ENCODE assay signal across 8 mouse cellular contexts in the genomic region with DNA sequence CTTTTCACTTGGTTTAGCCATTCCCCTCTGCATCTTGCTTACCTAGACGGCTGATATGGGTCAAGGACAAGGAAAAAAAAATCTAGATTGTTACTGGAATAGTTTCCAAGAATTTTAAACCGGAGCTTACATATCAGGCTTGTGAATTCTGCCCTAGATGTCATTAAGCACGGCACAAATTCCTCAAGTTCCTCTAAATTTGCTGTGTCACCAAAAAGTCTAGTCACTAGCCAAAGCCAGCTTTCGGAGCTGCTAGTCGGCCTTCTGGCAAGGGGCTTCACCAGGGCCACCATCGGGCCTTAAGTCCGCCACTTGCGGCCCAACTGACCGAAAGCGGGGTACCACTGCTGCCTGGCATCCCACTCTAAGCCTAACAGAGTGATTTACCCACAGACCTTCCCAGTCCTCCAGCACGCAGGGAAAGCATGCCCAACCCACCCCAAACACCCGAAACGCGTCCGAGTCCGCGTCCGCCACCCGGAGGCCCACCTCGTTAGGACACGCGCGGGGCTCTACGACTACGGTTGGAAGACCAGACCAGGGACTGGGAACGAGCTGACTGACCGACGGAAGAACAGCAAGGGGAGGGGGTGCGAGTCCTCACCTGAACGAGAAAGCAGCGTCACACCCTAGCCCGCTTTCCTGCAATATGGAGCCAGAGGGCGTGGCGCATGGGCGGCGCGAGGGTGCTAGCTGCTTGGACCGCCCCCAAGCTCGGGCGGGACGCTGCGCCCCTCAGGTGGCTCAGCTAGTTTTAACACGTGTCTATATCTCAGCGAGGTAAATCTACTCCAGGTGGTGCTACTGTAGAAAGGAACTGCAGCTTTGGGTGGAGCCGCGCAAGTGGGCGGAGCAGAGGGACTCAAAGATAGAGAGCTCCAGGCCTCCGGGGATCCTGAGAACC. TPM values are rescaled to one million over a fixed set of nuclear protein-coding genes. Genes with fewer than 3 reads are reported as not detected.
DNase-seq lines count a peak whose midpoint lies in the region; ATAC-seq and TF ChIP-seq lines count a peak whose summit lies in the region.

A gene (minus strand): TSS at position 843 of the 904 bp plus-strand sequence.

- TF ChIP-seq POLR2A in cortical plate, adult 2 months (IDR thresholded peaks at IDR 0.05; ENCODE audit: extremely low read depth, insufficient read depth, low read length), result peak; percentile 72; the same call in 1 of the 2 replicates

- peaks cover 2% of the 10 kb centered on the region; the same call in 1 of the 2 replicates for H3K4me1 ChIP-seq in cortical plate, adult 2 months (ENCODE audit: control insufficient read depth, insufficient read depth, low read length)

- ATAC-seq in activated CD4-positive, CD25-positive, alpha-beta regulatory T cell, adult 4 months, result peak; percentile 78
- ATAC-seq in megakaryocyte progenitor cell, adult 5-6 weeks (replicated peaks; ENCODE audit: poor library complexity), result peak; percentile 81

- TF ChIP-seq CTCF in cortical plate, adult 2 months (IDR thresholded peaks at IDR 0.05; ENCODE audit: extremely low read depth, insufficient read depth, low read length), result no peak

- peak; percentile 67 to 73 for DNase-seq in gastrocnemius, adult 8-10 months (ENCODE audit: low spot score in 2 of 2)
- DNase-seq in induced T-regulatory cell, adult 2 months (ENCODE audit: low read depth), result peak; percentile 88
- peak; percentile 42 to 77 for DNase-seq in left cerebral cortex, adult 9 months (ENCODE audit: low spot score in 2 of 2)
- DNase-seq in right cerebral cortex, postnatal 25 days, result peak; percentile 84
- peak; percentile 71 to 76 for DNase-seq in urinary bladder, postnatal 4 days (ENCODE audit: low spot score in 2 of 2)

- peak within 1 kb of the TSS; percentile 93 for H3K4me3 ChIP-seq in cortical plate, adult 2 months (ENCODE audit: insufficient read depth, low read length)

- H3K27ac ChIP-seq in cortical plate, adult 2 months (ENCODE audit: insufficient read depth, low read length), result peak within 1 kb of the TSS; percentile 20

RNA-seq across cellular contexts. Expression of the gene that starts here (rescaled TPM):
- polyA plus RNA-seq in activated CD4-positive, CD25-positive, alpha-beta regulatory T cell, adult 4 months (2017; shearing (Covaris generic)), result 10 to 100 TPM; 51.3 to 57.5 TPM
- polyA plus RNA-seq in cortical plate, adult 2 months (2012; rRNA removed), result 86.0 and 89.0 TPM in 2 replicates
- 10 to 100 TPM; 50.9 to 69.9 (median 56.2) TPM for total RNA-seq in gastrocnemius, adult 8-10 months (2022)
- total RNA-seq in megakaryocyte progenitor cell, adult 5-6 weeks (2015), result 52.6 and 56.2 TPM in 2 replicates
- 56.4 and 63.0 TPM in 2 replicates for total RNA-seq in megakaryocyte progenitor cell, adult 5-6 weeks (2017)

Comparison
In these comparisons a context has a peak if more than half of its experiments do, and no peak if none do; other contexts are left out.
1. Peak in every context shown above with its lines: DNase-seq, ATAC-seq, H3K4me3 ChIP-seq and H3K27ac ChIP-seq.